Mouse (Mus musculus): ENCODE results near the gene Fgfr2. TPM values are rescaled to one million over a fixed set of nuclear protein-coding genes. Genes with fewer than 3 reads are reported as not detected.

The Fgfr2 gene
- polyA plus RNA-seq, 1 experiment from 2014 or later: 86.9 TPM

- peak; percentile 91 for DNase-seq (ENCODE audit: low spot score)
- no peaks in the 10 kb centered on the region for H3K9me3 ChIP-seq (ENCODE audit: control insufficient read depth, low read length)
Measured at GRCm38 (mm10) chr7:130692392-130692942, 2430.7 kb downstream of the Fgfr2 start.

GRCm38 (mm10) chr7:130691931-130692330, 2431.2 kb downstream of the Fgfr2 start:
- 59% methylated on average over 2 of the region's 2 CpGs for WGBS
- H3K4me1 ChIP-seq (ENCODE audit: control insufficient read depth, insufficient read depth, low read length): peaks cover 33% of the 10 kb centered on the region
- H3K27me3 ChIP-seq (ENCODE audit: control insufficient read depth, insufficient read depth, low read length): no peaks in the 10 kb centered on the region
- H3K9me3 ChIP-seq (ENCODE audit: control insufficient read depth, low read length): no peaks in the 10 kb centered on the region
- H3K36me3 ChIP-seq (ENCODE audit: control insufficient read depth, insufficient read depth, low read length): no peaks in the 10 kb centered on the region; the same call in 1 of the 2 replicates
- H3K9ac ChIP-seq (ENCODE audit: low read length): peak overlapping the region; percentile 87
- ATAC-seq (ENCODE audit: insufficient read depth, low FRiP score, low TSS enrichment) (no peak), DNase-seq (ENCODE audit: low spot score) (no peak)
- peak overlapping the region; percentile 75 for H3K4me2 ChIP-seq (ENCODE audit: low read depth)
- no peak overlapping the region; the same call in 1 of the 2 replicates for H3K4me3 ChIP-seq (ENCODE audit: low read depth, low read length)
- H3K27ac ChIP-seq (ENCODE audit: low read depth, low read length): peak overlapping the region; percentile 97

More at GRCm38 (mm10) chr7:130692392-130692942, 2430.7 kb downstream of the Fgfr2 start:
- H3K27ac ChIP-seq (ENCODE audit: low read depth, low read length): peak overlapping the region; percentile 97
- peak; percentile 79 for ATAC-seq (ENCODE audit: insufficient read depth, low FRiP score, low TSS enrichment)
- peak overlapping the region; percentile 60 for H3K4me3 ChIP-seq (ENCODE audit: low read depth, low read length)
- no peaks in the 10 kb centered on the region for H3K27me3 ChIP-seq (ENCODE audit: control insufficient read depth, insufficient read depth, low read length)
- H3K4me2 ChIP-seq (ENCODE audit: low read depth): peak overlapping the region; percentile 75
- peaks cover 34% of the 10 kb centered on the region for H3K4me1 ChIP-seq (ENCODE audit: control insufficient read depth, insufficient read depth, low read length)
- H3K36me3 ChIP-seq (ENCODE audit: control insufficient read depth, insufficient read depth, low read length): no peaks in the 10 kb centered on the region
- under 1% methylated on average over 38 of the region's 39 CpGs for WGBS
- peak overlapping the region; percentile 87 for H3K9ac ChIP-seq (ENCODE audit: low read length)

- DNase-seq (ENCODE audit: low spot score): no peak
- H3K4me2 ChIP-seq (ENCODE audit: low read depth): no peak overlapping the region
- no peak overlapping the region for H3K4me3 ChIP-seq (ENCODE audit: low read depth, low read length)
- ATAC-seq (ENCODE audit: insufficient read depth, low FRiP score, low TSS enrichment): no peak
- no peaks in the 10 kb centered on the region; the same call in 1 of the 2 replicates for H3K36me3 ChIP-seq (ENCODE audit: control insufficient read depth, insufficient read depth, low read length)
- H3K9ac ChIP-seq (ENCODE audit: low read length): no peak overlapping the region
- H3K27me3 ChIP-seq (ENCODE audit: control insufficient read depth, insufficient read depth, low read length): no peaks in the 10 kb centered on the region
- peaks cover 26% of the 10 kb centered on the region for H3K4me1 ChIP-seq (ENCODE audit: control insufficient read depth, insufficient read depth, low read length)
- H3K27ac ChIP-seq (ENCODE audit: low read depth, low read length): no peak overlapping the region
- WGBS: 88% methylated on average over 6 of the region's 6 CpGs
- no peaks in the 10 kb centered on the region for H3K9me3 ChIP-seq (ENCODE audit: control insufficient read depth, low read length)
Measured at GRCm38 (mm10) chr7:130690869-130691268, 2432.3 kb downstream of the Fgfr2 start.

DNA sequence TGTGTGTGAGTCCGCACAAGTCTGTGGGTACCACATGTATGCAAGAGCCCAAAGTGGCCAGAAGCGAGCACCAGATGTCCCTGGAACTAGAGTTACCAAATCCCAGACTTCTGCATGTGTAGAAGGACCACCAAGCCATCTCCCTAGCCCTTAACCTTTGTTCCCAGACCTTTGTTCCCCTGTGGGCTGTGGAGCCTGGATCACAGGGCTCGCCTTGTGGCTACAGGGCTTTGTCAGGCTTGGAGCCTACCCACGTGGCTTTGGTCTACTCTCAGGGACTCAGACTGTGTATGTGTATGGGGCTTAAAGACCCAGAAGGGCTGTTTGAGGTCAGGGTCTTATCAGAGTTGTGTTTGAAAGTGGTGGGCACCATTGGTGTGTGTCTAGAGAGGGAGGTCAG, 2434.5 kb downstream of the Fgfr2 start:
- WGBS: 83% methylated on average over 4 of the region's 4 CpGs
- Histone ChIP-seq H3K27me3 (ENCODE audit: control insufficient read depth, insufficient read depth, low read length) (no peaks in the 10 kb centered on the region), H3K4me2 (ENCODE audit: low read depth) (no peak overlapping the region), H3K36me3 (ENCODE audit: control insufficient read depth, insufficient read depth, low read length) (no peaks in the 10 kb centered on the region; the same call in 1 of the 2 replicates), H3K4me3 (ENCODE audit: low read depth, low read length) (no peak overlapping the region), H3K27ac (ENCODE audit: low read depth, low read length) (no peak overlapping the region), H3K9me3 (ENCODE audit: control insufficient read depth, low read length) (no peaks in the 10 kb centered on the region), H3K9ac (ENCODE audit: low read length) (no peak overlapping the region), H3K4me1 (ENCODE audit: control insufficient read depth, insufficient read depth, low read length) (peaks cover 7% of the 10 kb centered on the region)
- ATAC-seq (ENCODE audit: insufficient read depth, low FRiP score, low TSS enrichment) (no peak), DNase-seq (ENCODE audit: low spot score) (no peak)

DNA sequence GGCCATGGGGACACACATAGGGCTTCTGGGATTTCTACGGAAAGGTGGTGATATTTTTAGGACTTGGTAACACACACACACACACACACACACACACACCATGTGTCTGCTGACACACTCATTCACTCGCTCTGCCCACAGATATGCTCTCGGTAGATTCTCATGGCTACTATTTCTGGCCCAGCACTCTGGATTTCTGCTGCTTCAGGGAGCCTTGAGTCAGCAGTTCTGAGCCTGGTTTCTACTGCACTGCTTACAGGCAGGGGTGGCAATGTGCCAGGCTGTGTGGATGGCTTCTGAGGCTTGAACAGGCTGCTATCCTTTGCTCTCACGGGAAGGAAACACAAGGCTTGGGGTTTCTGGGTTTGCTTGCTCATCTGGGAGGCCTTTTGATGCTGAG, 2441.4 kb downstream of the Fgfr2 start:
- ATAC-seq (ENCODE audit: insufficient read depth, low FRiP score, low TSS enrichment): no peak
- Histone ChIP-seq H3K4me1 (ENCODE audit: control insufficient read depth, insufficient read depth, low read length) (peaks cover 4% of the 10 kb centered on the region; the same call in 1 of the 2 replicates), H3K27ac (ENCODE audit: low read depth, low read length) (no peak overlapping the region), H3K9me3 (ENCODE audit: control insufficient read depth, low read length) (no peaks in the 10 kb centered on the region), H3K9ac (ENCODE audit: low read length) (no peak overlapping the region), H3K36me3 (ENCODE audit: control insufficient read depth, insufficient read depth, low read length) (no peaks in the 10 kb centered on the region), H3K27me3 (ENCODE audit: control insufficient read depth, insufficient read depth, low read length) (no peaks in the 10 kb centered on the region), H3K4me2 (ENCODE audit: low read depth) (no peak overlapping the region), H3K4me3 (ENCODE audit: low read depth, low read length) (no peak overlapping the region)
- no peak for DNase-seq (ENCODE audit: low spot score)
- 86% methylated on average over 4 of the region's 4 CpGs for WGBS

GRCm38 (mm10) chr7:130678414-130678813, 2444.7 kb downstream of the Fgfr2 start:
- no peaks in the 10 kb centered on the region for H3K36me3 ChIP-seq (ENCODE audit: control insufficient read depth, insufficient read depth, low read length)
- no peak for DNase-seq (ENCODE audit: low spot score)
- H3K27me3 ChIP-seq (ENCODE audit: control insufficient read depth, insufficient read depth, low read length): no peaks in the 10 kb centered on the region
- no peak overlapping the region for H3K4me2 ChIP-seq (ENCODE audit: low read depth)
- H3K4me3 ChIP-seq (ENCODE audit: low read depth, low read length): no peak overlapping the region
- H3K27ac ChIP-seq (ENCODE audit: low read depth, low read length): peak overlapping the region; percentile 67; the same call in 1 of the 2 replicates
- peaks cover 9% of the 10 kb centered on the region; the same call in 1 of the 2 replicates for H3K4me1 ChIP-seq (ENCODE audit: control insufficient read depth, insufficient read depth, low read length)
- no peaks in the 10 kb centered on the region for H3K9me3 ChIP-seq (ENCODE audit: control insufficient read depth, low read length)
- no peak overlapping the region for H3K9ac ChIP-seq (ENCODE audit: low read length)
- 94% methylated on average over 6 of the region's 6 CpGs for WGBS
- no peak for ATAC-seq (ENCODE audit: insufficient read depth, low FRiP score, low TSS enrichment)

- H3K36me3 ChIP-seq (ENCODE audit: control insufficient read depth, insufficient read depth, low read length): no peaks in the 10 kb centered on the region
Measured at GRCm38 (mm10) chr7:130677541-130678274, 2445.4 kb downstream of the Fgfr2 start.

GRCm38 (mm10) chr7:130676885-130677540, 2446.1 kb downstream of the Fgfr2 start:
- H3K27me3 ChIP-seq (ENCODE audit: control insufficient read depth, insufficient read depth, low read length): no peaks in the 10 kb centered on the region
- H3K9me3 ChIP-seq (ENCODE audit: control insufficient read depth, low read length): no peaks in the 10 kb centered on the region
- peaks cover 9% of the 10 kb centered on the region; the same call in 1 of the 2 replicates for H3K4me1 ChIP-seq (ENCODE audit: control insufficient read depth, insufficient read depth, low read length)
- H3K9ac ChIP-seq (ENCODE audit: low read length): no peak overlapping the region
- H3K4me3 ChIP-seq (ENCODE audit: low read depth, low read length): no peak overlapping the region
- H3K4me2 ChIP-seq (ENCODE audit: low read depth): no peak overlapping the region
- peak overlapping the region; percentile 67 for H3K27ac ChIP-seq (ENCODE audit: low read depth, low read length)
- peak; percentile 64 for ATAC-seq (ENCODE audit: insufficient read depth, low FRiP score, low TSS enrichment)
- DNase-seq (ENCODE audit: low spot score): no peak
- H3K36me3 ChIP-seq (ENCODE audit: control insufficient read depth, insufficient read depth, low read length): no peaks in the 10 kb centered on the region
- WGBS: 62% methylated on average over 11 of the region's 11 CpGs

More at GRCm38 (mm10) chr7:130677541-130678274, 2445.4 kb downstream of the Fgfr2 start:
- Histone ChIP-seq H3K4me3 (ENCODE audit: low read depth, low read length) (no peak overlapping the region), H3K9me3 (ENCODE audit: control insufficient read depth, low read length) (no peaks in the 10 kb centered on the region), H3K9ac (ENCODE audit: low read length) (no peak overlapping the region), H3K4me2 (ENCODE audit: low read depth) (no peak overlapping the region), H3K27me3 (ENCODE audit: control insufficient read depth, insufficient read depth, low read length) (no peaks in the 10 kb centered on the region), H3K27ac (ENCODE audit: low read depth, low read length) (peak overlapping the region; percentile 67), H3K4me1 (ENCODE audit: control insufficient read depth, insufficient read depth, low read length) (peaks cover 9% of the 10 kb centered on the region; the same call in 1 of the 2 replicates)
- WGBS: 80% methylated on average over 12 of the region's 12 CpGs
- ATAC-seq (ENCODE audit: insufficient read depth, low FRiP score, low TSS enrichment) (no peak), DNase-seq (ENCODE audit: low spot score) (no peak)
